Mouse (Mus musculus) bone marrow macrophage, adult 2 months (primary cell): ENCODE results near the gene Zdhhc24.

Experiments
- CTCF ChIP-seq: IDR thresholded peaks from 2 replicates; pipeline ENCODE4 v1.5.1; 2012; ENCODE audit warnings: low read depth, mild to moderate bottlenecking, low read length, moderate library complexity
- POLR2A ChIP-seq: IDR thresholded peaks from 2 replicates; pipeline ENCODE4 v1.6.1; 2012; ENCODE audit warnings: mild to moderate bottlenecking, low read depth, low read length, borderline replicate concordance

- no peak for TF ChIP-seq CTCF
- no peak for TF ChIP-seq POLR2A
Observed at GRCm38 (mm10) chr19:4845846-4846245, 32.6 kb upstream of the Zdhhc24 start.
